Mouse (Mus musculus): ENCODE data around the gene Syn3.

GRCm38 (mm10) chr10:86492089-86492907 lies 6.4 kb downstream of the Syn3 start:
- no peak for TF ChIP-seq EP300 (IDR thresholded peaks at IDR 0.05; ENCODE audit: insufficient read depth, low read depth, low read length)
- no peak for TF ChIP-seq CTCF (IDR thresholded peaks at IDR 0.05; ENCODE audit: low read depth, low read length)

All from ES-Bruce4 (cell line).